Mouse (Mus musculus): ENCODE measurements around the gene Mfap2. TPM values are rescaled to one million over a fixed set of nuclear protein-coding genes. Genes with fewer than 3 reads are reported as not detected.

Mfap2 gene
- polyA plus RNA-seq, 1 experiment from 2014 or later, result 263 TPM

GRCm38 (mm10) chr4:141021614-141021929, 11.4 kb downstream of the Mfap2 start:
- Histone ChIP-seq H3K27me3 (ENCODE audit: control insufficient read depth, insufficient read depth, low read length) (no peaks in the 10 kb centered on the region), H3K9me3 (ENCODE audit: control insufficient read depth, low read length) (no peaks in the 10 kb centered on the region), H3K36me3 (ENCODE audit: control insufficient read depth, insufficient read depth, low read length) (no peaks in the 10 kb centered on the region; the same call in 1 of the 2 replicates), H3K4me2 (ENCODE audit: low read depth, low read length, severe bottlenecking) (no peak overlapping the region), H3K9ac (ENCODE audit: low read length) (peak overlapping the region; percentile 9; the same call in 1 of the 2 replicates), H3K4me3 (ENCODE audit: low read depth, low read length) (no peak overlapping the region), H3K4me1 (replicated peaks; ENCODE audit: control insufficient read depth, insufficient read depth, low read length) (peaks cover 18% of the 10 kb centered on the region), H3K27ac (ENCODE audit: low read depth, low read length) (peak overlapping the region; percentile 90)
- DNase-seq (ENCODE audit: low spot score), result peak; percentile 62
- ATAC-seq (replicated peaks; ENCODE audit: low FRiP score), result peak; percentile 13; the same call in 1 of the 2 replicates
- 77% methylated on average over 11 of the region's 11 CpGs for WGBS

- no peak overlapping the region for H3K9ac ChIP-seq (ENCODE audit: low read length)
- H3K4me2 ChIP-seq (ENCODE audit: low read depth, low read length, severe bottlenecking), result no peak overlapping the region
- H3K9me3 ChIP-seq (ENCODE audit: control insufficient read depth, low read length), result no peaks in the 10 kb centered on the region
- H3K4me3 ChIP-seq (ENCODE audit: low read depth, low read length), result no peak overlapping the region
- peaks cover 18% of the 10 kb centered on the region for H3K4me1 ChIP-seq (replicated peaks; ENCODE audit: control insufficient read depth, insufficient read depth, low read length)
- ATAC-seq (replicated peaks; ENCODE audit: low FRiP score), result no peak
- H3K36me3 ChIP-seq (ENCODE audit: control insufficient read depth, insufficient read depth, low read length), result no peaks in the 10 kb centered on the region; the same call in 1 of the 2 replicates
- H3K27ac ChIP-seq (ENCODE audit: low read depth, low read length), result no peak overlapping the region
- WGBS, result 84% methylated on average over 9 of the region's 9 CpGs
- DNase-seq (ENCODE audit: low spot score), result no peak
- no peaks in the 10 kb centered on the region for H3K27me3 ChIP-seq (ENCODE audit: control insufficient read depth, insufficient read depth, low read length)
Observed at GRCm38 (mm10) chr4:141024052-141024451, 13.8 kb downstream of the Mfap2 start.

GRCm38 (mm10) chr4:141024992-141025391, 14.8 kb downstream of the Mfap2 start:
- Histone ChIP-seq H3K27me3 (ENCODE audit: control insufficient read depth, insufficient read depth, low read length) (no peaks in the 10 kb centered on the region), H3K36me3 (ENCODE audit: control insufficient read depth, insufficient read depth, low read length) (no peaks in the 10 kb centered on the region; the same call in 1 of the 2 replicates), H3K4me2 (ENCODE audit: low read depth, low read length, severe bottlenecking) (no peak overlapping the region), H3K27ac (ENCODE audit: low read depth, low read length) (no peak overlapping the region), H3K9me3 (ENCODE audit: control insufficient read depth, low read length) (no peaks in the 10 kb centered on the region), H3K4me1 (replicated peaks; ENCODE audit: control insufficient read depth, insufficient read depth, low read length) (peaks cover 18% of the 10 kb centered on the region), H3K4me3 (ENCODE audit: low read depth, low read length) (no peak overlapping the region), H3K9ac (ENCODE audit: low read length) (no peak overlapping the region)
- no peak for ATAC-seq (replicated peaks; ENCODE audit: low FRiP score)
- WGBS, result 83% methylated on average over 27 of the region's 27 CpGs
- no peak for DNase-seq (ENCODE audit: low spot score)

GRCm38 (mm10) chr4:141030541-141031206, 20.5 kb downstream of the Mfap2 start:
- no peaks in the 10 kb centered on the region; the same call in 1 of the 2 replicates for H3K36me3 ChIP-seq (ENCODE audit: control insufficient read depth, insufficient read depth, low read length)
- H3K9ac ChIP-seq (ENCODE audit: low read length), result no peak overlapping the region
- ATAC-seq (replicated peaks; ENCODE audit: low FRiP score), result no peak

GRCm38 (mm10) chr4:141031733-141032132, 21.5 kb downstream of the Mfap2 start:
- Histone ChIP-seq H3K36me3 (ENCODE audit: control insufficient read depth, insufficient read depth, low read length) (no peaks in the 10 kb centered on the region; the same call in 1 of the 2 replicates), H3K9ac (ENCODE audit: low read length) (no peak overlapping the region), H3K4me1 (replicated peaks; ENCODE audit: control insufficient read depth, insufficient read depth, low read length) (no peaks in the 10 kb centered on the region), H3K4me3 (ENCODE audit: low read depth, low read length) (no peak overlapping the region), H3K4me2 (ENCODE audit: low read depth, low read length, severe bottlenecking) (no peak overlapping the region), H3K27ac (ENCODE audit: low read depth, low read length) (no peak overlapping the region), H3K27me3 (ENCODE audit: control insufficient read depth, insufficient read depth, low read length) (no peaks in the 10 kb centered on the region), H3K9me3 (ENCODE audit: control insufficient read depth, low read length) (no peaks in the 10 kb centered on the region)
- peak; percentile 56; the same call in 1 of the 2 replicates for ATAC-seq (replicated peaks; ENCODE audit: low FRiP score)
- WGBS, result 16% methylated on average over 6 of the region's 6 CpGs
- peak; percentile 86 for DNase-seq (ENCODE audit: low spot score)

More at GRCm38 (mm10) chr4:141030541-141031206, 20.5 kb downstream of the Mfap2 start:
- Histone ChIP-seq H3K4me3 (ENCODE audit: low read depth, low read length) (no peak overlapping the region), H3K4me1 (replicated peaks; ENCODE audit: control insufficient read depth, insufficient read depth, low read length) (no peaks in the 10 kb centered on the region), H3K27me3 (ENCODE audit: control insufficient read depth, insufficient read depth, low read length) (no peaks in the 10 kb centered on the region), H3K9me3 (ENCODE audit: control insufficient read depth, low read length) (no peaks in the 10 kb centered on the region), H3K27ac (ENCODE audit: low read depth, low read length) (no peak overlapping the region), H3K4me2 (ENCODE audit: low read depth, low read length, severe bottlenecking) (no peak overlapping the region)
- DNase-seq (ENCODE audit: low spot score), result no peak
- WGBS, result 90% methylated on average over 17 of the region's 18 CpGs

GRCm38 (mm10) chr4:141033606-141034549, 23.7 kb downstream of the Mfap2 start:
- ATAC-seq (replicated peaks; ENCODE audit: low FRiP score), result no peak
- DNase-seq (ENCODE audit: low spot score), result no peak
- Histone ChIP-seq H3K4me2 (ENCODE audit: low read depth, low read length, severe bottlenecking) (no peak overlapping the region), H3K27me3 (ENCODE audit: control insufficient read depth, insufficient read depth, low read length) (no peaks in the 10 kb centered on the region), H3K9ac (ENCODE audit: low read length) (no peak overlapping the region), H3K4me3 (ENCODE audit: low read depth, low read length) (no peak overlapping the region), H3K36me3 (ENCODE audit: control insufficient read depth, insufficient read depth, low read length) (no peaks in the 10 kb centered on the region; the same call in 1 of the 2 replicates), H3K27ac (ENCODE audit: low read depth, low read length) (no peak overlapping the region), H3K4me1 (replicated peaks; ENCODE audit: control insufficient read depth, insufficient read depth, low read length) (no peaks in the 10 kb centered on the region), H3K9me3 (ENCODE audit: control insufficient read depth, low read length) (no peaks in the 10 kb centered on the region)
- WGBS, result 89% methylated on average over 27 of the region's 27 CpGs

- ATAC-seq (replicated peaks; ENCODE audit: low FRiP score), result no peak
- Histone ChIP-seq H3K27ac (ENCODE audit: low read depth, low read length) (no peak overlapping the region), H3K4me1 (replicated peaks; ENCODE audit: control insufficient read depth, insufficient read depth, low read length) (peaks cover 2% of the 10 kb centered on the region; the same call in 1 of the 2 replicates), H3K36me3 (ENCODE audit: control insufficient read depth, insufficient read depth, low read length) (no peaks in the 10 kb centered on the region; the same call in 1 of the 2 replicates), H3K4me2 (ENCODE audit: low read depth, low read length, severe bottlenecking) (no peak overlapping the region), H3K27me3 (ENCODE audit: control insufficient read depth, insufficient read depth, low read length) (no peaks in the 10 kb centered on the region), H3K9ac (ENCODE audit: low read length) (no peak overlapping the region), H3K4me3 (ENCODE audit: low read depth, low read length) (no peak overlapping the region), H3K9me3 (ENCODE audit: control insufficient read depth, low read length) (no peaks in the 10 kb centered on the region)
- WGBS, result 63% methylated on average over 12 of the region's 12 CpGs
- peak; percentile 60 for DNase-seq (ENCODE audit: low spot score)
Observed at GRCm38 (mm10) chr4:141041117-141041516, 30.9 kb downstream of the Mfap2 start.

- Histone ChIP-seq H3K4me2 (ENCODE audit: low read depth, low read length, severe bottlenecking) (no peak overlapping the region), H3K36me3 (ENCODE audit: control insufficient read depth, insufficient read depth, low read length) (no peaks in the 10 kb centered on the region; the same call in 1 of the 2 replicates), H3K4me3 (ENCODE audit: low read depth, low read length) (no peak overlapping the region), H3K9ac (ENCODE audit: low read length) (no peak overlapping the region), H3K27ac (ENCODE audit: low read depth, low read length) (no peak overlapping the region), H3K27me3 (ENCODE audit: control insufficient read depth, insufficient read depth, low read length) (no peaks in the 10 kb centered on the region), H3K9me3 (ENCODE audit: control insufficient read depth, low read length) (no peaks in the 10 kb centered on the region), H3K4me1 (replicated peaks; ENCODE audit: control insufficient read depth, insufficient read depth, low read length) (peaks cover 18% of the 10 kb centered on the region)
- WGBS, result 26% methylated on average over 8 of the region's 8 CpGs
- DNase-seq (ENCODE audit: low spot score) (peak; percentile 87), ATAC-seq (replicated peaks; ENCODE audit: low FRiP score) (peak; percentile 51)
Observed at GRCm38 (mm10) chr4:141044816-141045215, 34.6 kb downstream of the Mfap2 start.

Measured in forebrain, embryonic 11.5 days (tissue).